Mouse (Mus musculus): ENCODE results near the gene Defa35. TPM values are rescaled to one million over a fixed set of nuclear protein-coding genes. Genes with fewer than 3 reads are reported as not detected.
"Not testable (repeated sequence)": the region's sequence is repeated elsewhere in the genome, so short reads cannot be mapped to it uniquely, and the experiment has no call there.

The Defa35 gene
- not detected in 2 replicates for polyA plus RNA-seq (2015; fragmentation: Nextera tagmentation; extraction: Ambion mirVana)

- H3K9me3 ChIP-seq; H3K9ac ChIP-seq; H3K4me1 ChIP-seq; H3K27me3 ChIP-seq; H3K36me3 ChIP-seq; H3K27ac ChIP-seq; H3K4me3 ChIP-seq; H3K4me2 ChIP-seq (replicated peaks); ATAC-seq (ENCODE audit: low FRiP score, low read depth): not testable (repeated sequence)
- 85% methylated on average over 1 of the region's 1 CpGs for WGBS
Observed at GRCm38 (mm10) chr8:21064738-21065137, at the start of gene Defa35. TSS of gene Defa35 (plus strand) at chr8:21065038.

GRCm38 (mm10) chr8:21025245-21025644 is 39.6 kb upstream of the Defa35 start, which contains the start of gene Defa21:
TSS of gene Defa21 (plus strand) at chr8:21025545.
- H3K4me2 ChIP-seq (replicated peaks); H3K9me3 ChIP-seq; H3K9ac ChIP-seq; H3K27me3 ChIP-seq; H3K4me1 ChIP-seq; H3K4me3 ChIP-seq; H3K36me3 ChIP-seq; ATAC-seq (ENCODE audit: low FRiP score, low read depth); H3K27ac ChIP-seq: not testable (repeated sequence)
- WGBS, result no CpG with 5 or more reads among the region's 1 CpGs

- no CpG with 5 or more reads among the region's 1 CpGs for WGBS
- H3K27me3 ChIP-seq; H3K4me1 ChIP-seq; H3K36me3 ChIP-seq; H3K4me2 ChIP-seq (replicated peaks); H3K27ac ChIP-seq; H3K9me3 ChIP-seq; ATAC-seq (ENCODE audit: low FRiP score, low read depth); H3K9ac ChIP-seq; H3K4me3 ChIP-seq: not testable (repeated sequence)
Observed at GRCm38 (mm10) chr8:21054747-21055146, 10.1 kb upstream of the Defa35 start, which contains the start of gene Defa23. TSS of gene Defa23 (plus strand) at chr8:21055047.

GRCm38 (mm10) chr8:21084142-21084541 is 19.3 kb downstream of the Defa35 start, which contains the start of gene Defa25:
TSS of gene Defa25 (plus strand) at chr8:21084442.
- H3K9me3 ChIP-seq; H3K4me3 ChIP-seq; H3K4me1 ChIP-seq; H3K9ac ChIP-seq; ATAC-seq (ENCODE audit: low FRiP score, low read depth); H3K27ac ChIP-seq; H3K36me3 ChIP-seq; H3K4me2 ChIP-seq (replicated peaks); H3K27me3 ChIP-seq: not testable (repeated sequence)

DNA sequence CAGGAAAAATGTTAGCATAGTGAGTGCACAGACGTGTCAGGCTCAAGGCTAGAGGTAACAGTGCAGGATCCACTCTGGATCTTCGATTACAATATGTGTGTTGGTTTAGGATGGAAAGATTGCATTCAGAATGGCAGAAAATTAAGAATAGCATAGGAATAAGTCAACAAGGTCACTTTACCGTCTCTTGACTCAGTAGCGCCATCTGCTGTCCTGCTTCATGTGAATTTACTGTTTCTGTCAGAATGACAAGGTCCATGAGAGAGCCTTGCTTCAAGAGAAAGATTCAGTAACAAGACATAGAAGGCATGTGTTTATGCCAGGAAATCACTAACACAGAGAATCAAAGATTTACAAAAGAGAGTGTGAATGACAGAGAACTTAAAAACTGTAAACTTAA is 28.3 kb downstream of the Defa35 start:
- ATAC-seq (ENCODE audit: low FRiP score, low read depth), result no peak
- WGBS, result 44% methylated on average over 4 of the region's 4 CpGs
- H3K27ac ChIP-seq, result no peak overlapping the region
- H3K27me3 ChIP-seq, result no peaks in the 10 kb centered on the region
- H3K36me3 ChIP-seq, result no peaks in the 10 kb centered on the region
- H3K4me3 ChIP-seq, result no peak overlapping the region
- H3K4me1 ChIP-seq, result no peaks in the 10 kb centered on the region
- no peak overlapping the region for H3K9ac ChIP-seq
- no peak overlapping the region for H3K4me2 ChIP-seq (replicated peaks)
- peaks cover 4% of the 10 kb centered on the region; the same call in 1 of the 2 replicates for H3K9me3 ChIP-seq

GRCm38 (mm10) chr8:21095950-21096349 is 31.1 kb downstream of the Defa35 start, which contains the start of gene Gm14851:
TSS of gene Gm14851 (minus strand) at chr8:21096050.
- H3K4me2 ChIP-seq (replicated peaks); H3K4me1 ChIP-seq; H3K27ac ChIP-seq; H3K9ac ChIP-seq; H3K27me3 ChIP-seq; ATAC-seq (ENCODE audit: low FRiP score, low read depth); H3K4me3 ChIP-seq; H3K9me3 ChIP-seq; H3K36me3 ChIP-seq: not testable (repeated sequence)
- WGBS, result 100% methylated on average over 1 of the region's 2 CpGs

Other genes with a start within 250 kb of the Defa35 start
- not detected in 2 replicates for gene Defb33, start 172.4 kb upstream of the Defa35 start, polyA plus RNA-seq (2015; fragmentation: Nextera tagmentation; extraction: Ambion mirVana)
- gene Gm15056, start 162.4 kb upstream of the Defa35 start, polyA plus RNA-seq (2015; fragmentation: Nextera tagmentation; extraction: Ambion mirVana), result not detected in 2 replicates
- gene Gm6040, start 143.0 kb upstream of the Defa35 start, polyA plus RNA-seq (2015; fragmentation: Nextera tagmentation; extraction: Ambion mirVana), result not detected in 2 replicates
- not detected in 2 replicates for gene AY761185, start 120.3 kb upstream of the Defa35 start, polyA plus RNA-seq (2015; fragmentation: Nextera tagmentation; extraction: Ambion mirVana)
- not detected in 2 replicates for gene Defa21, start 39.5 kb upstream of the Defa35 start, polyA plus RNA-seq (2015; fragmentation: Nextera tagmentation; extraction: Ambion mirVana)
- not detected in 2 replicates for gene Defa23, start 10.0 kb upstream of the Defa35 start, polyA plus RNA-seq (2015; fragmentation: Nextera tagmentation; extraction: Ambion mirVana)
- not detected in 2 replicates for gene Defa25, start 19.4 kb downstream of the Defa35 start, polyA plus RNA-seq (2015; fragmentation: Nextera tagmentation; extraction: Ambion mirVana)
- not detected in 2 replicates for gene Gm14851, start 31.0 kb downstream of the Defa35 start, polyA plus RNA-seq (2015; fragmentation: Nextera tagmentation; extraction: Ambion mirVana)
- not detected in 2 replicates for gene Defa30, start 69.6 kb downstream of the Defa35 start, polyA plus RNA-seq (2015; fragmentation: Nextera tagmentation; extraction: Ambion mirVana)
- gene Defa22, start 97.2 kb downstream of the Defa35 start, polyA plus RNA-seq (2015; fragmentation: Nextera tagmentation; extraction: Ambion mirVana), result not detected in 2 replicates
- not detected in 2 replicates for gene Defa31, start 126.6 kb downstream of the Defa35 start, polyA plus RNA-seq (2015; fragmentation: Nextera tagmentation; extraction: Ambion mirVana)
- gene Gm15293, start 136.5 kb downstream of the Defa35 start, polyA plus RNA-seq (2015; fragmentation: Nextera tagmentation; extraction: Ambion mirVana), result not detected in 2 replicates
- gene Gm15292, start 184.7 kb downstream of the Defa35 start, polyA plus RNA-seq (2015; fragmentation: Nextera tagmentation; extraction: Ambion mirVana), result not detected in 2 replicates